Mouse (Mus musculus) R1 (cell line): ENCODE results near the gene Gm21310.
"Not testable (repeated sequence)": the region's sequence is repeated elsewhere in the genome, so short reads cannot be mapped to it uniquely, and the experiment has no call there.

ENCODE experiments used
- DNase-seq: peaks from one replicate; pipeline ENCODE4 v3.0.0-alpha.2; 2018; ENCODE audit warnings: low read depth, low spot score

The Gm21310 gene

GRCm38 (mm10) chrY:10147083-10147482 lies at the start of gene Gm21310:
Gm21310 (minus strand) TSS chrY:10147183.
- not testable (repeated sequence) for DNase-seq
